Mouse (Mus musculus): ENCODE results near the gene Pla2g4a.

The Pla2g4a gene

DNA sequence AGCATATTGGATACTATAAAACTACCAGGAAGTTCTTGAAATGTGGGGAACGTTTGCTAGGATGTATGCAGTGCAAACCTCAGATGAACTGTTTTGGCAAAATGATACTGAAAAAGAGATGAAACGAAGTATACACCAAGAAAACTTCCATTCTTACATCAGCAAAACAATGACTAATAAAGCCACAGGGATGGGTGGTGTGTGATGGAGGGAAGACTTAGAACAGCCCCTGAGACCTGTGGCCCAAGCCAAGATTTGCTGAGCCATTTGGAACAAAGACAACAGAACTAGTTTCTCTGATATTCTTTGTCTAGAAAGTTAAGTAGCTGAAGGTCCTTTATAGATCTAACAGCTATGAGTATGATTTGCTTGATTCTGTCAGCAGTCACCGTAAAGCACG, 105.5 kb downstream of the Pla2g4a start:
- no peak for DNase-seq (ENCODE audit: low spot score in 2 of 2)

DNA sequence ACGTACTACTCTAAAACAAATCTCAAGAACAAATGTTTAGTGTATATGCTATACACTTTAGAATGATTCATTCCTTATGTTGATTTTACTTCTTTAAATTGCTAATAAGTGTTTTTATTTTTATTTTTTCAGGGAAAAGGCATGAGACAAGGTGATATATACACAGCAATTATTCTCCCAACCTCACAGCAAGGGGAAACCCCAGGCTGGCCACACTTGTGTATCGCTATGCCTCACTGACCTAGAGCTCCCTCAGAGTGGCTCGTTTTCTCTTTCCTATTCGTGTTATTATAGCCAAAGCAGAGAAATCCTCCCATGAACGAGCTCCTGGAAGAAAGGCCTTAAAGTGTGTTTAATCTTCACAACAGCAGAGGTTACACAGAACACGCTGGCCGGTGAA, 106.2 kb downstream of the Pla2g4a start:
- no peak for DNase-seq (ENCODE audit: low spot score in 2 of 2)

DNA sequence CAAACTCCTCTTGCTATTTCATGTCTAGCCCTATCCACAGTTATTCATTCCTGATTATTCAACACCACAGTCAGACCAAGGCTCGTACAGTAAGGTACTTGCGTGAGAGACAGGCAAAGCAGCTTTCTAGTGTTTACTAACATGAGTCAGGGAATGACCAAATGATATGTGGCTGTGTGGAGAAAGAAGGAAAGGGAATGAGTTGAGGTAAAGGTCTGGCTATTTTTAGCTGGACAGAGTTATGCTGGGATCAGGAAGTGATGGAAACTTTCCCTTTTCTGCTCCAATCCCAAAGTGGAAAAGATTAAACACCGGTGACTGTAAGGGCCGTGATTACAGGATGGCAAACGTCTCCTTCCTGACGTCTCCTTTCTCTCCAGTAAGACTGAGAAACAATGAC, 114.4 kb downstream of the Pla2g4a start:
- DNase-seq (ENCODE audit: low spot score in 2 of 2) = no peak

GRCm38 (mm10) chr1:149841845-149842244, 119.2 kb downstream of the Pla2g4a start:
- no peak for DNase-seq (ENCODE audit: low spot score in 2 of 2)

DNA sequence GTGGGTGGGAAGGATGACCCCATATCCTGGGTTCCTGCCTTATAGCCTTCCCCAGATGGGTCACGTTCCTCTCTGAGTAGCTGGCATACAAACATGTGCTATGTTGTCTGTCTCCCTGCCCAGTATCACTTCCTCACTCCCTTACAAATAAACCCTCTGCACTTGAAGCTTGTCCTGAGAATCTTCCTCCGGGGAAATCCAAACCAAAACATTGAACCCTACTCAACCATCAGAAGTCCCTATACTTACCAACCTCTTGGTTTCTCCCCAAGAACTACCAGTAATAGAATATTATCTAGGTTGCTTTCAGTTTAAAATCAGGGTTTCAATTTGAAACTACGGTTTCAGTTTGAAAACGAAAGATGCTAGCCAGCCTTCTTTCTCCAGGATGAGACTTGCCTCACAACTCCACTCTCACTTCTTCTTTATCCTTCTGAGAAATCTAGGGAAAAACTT, 120.1 kb downstream of the Pla2g4a start:
- no peak for DNase-seq (ENCODE audit: low spot score in 2 of 2)

GRCm38 (mm10) chr1:149840312-149840930, 120.7 kb downstream of the Pla2g4a start:
- no peak for DNase-seq (ENCODE audit: low spot score in 2 of 2)

GRCm38 (mm10) chr1:149836496-149836895, 124.6 kb downstream of the Pla2g4a start:
- no peak for DNase-seq (ENCODE audit: low spot score in 2 of 2)

DNA sequence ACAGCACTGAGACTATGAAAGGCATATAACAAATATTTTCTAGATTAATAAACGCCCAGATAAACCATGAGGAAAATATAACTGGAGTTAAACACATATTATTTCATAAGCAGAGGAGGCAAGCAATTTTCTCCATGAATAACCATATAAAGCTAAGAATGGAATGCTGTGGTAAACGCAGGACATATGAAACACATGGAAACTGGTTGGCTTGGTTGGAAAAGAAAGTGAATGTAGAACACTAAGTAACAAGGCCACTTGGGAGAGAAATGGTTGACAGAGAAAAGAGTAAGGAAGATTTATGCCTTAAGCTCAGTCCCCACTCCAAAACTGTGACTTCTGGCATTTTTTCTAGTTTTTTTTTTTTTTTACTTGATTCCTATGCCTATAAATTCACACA, 127.2 kb downstream of the Pla2g4a start:
- DNase-seq (ENCODE audit: low spot score in 2 of 2) = no peak

DNA sequence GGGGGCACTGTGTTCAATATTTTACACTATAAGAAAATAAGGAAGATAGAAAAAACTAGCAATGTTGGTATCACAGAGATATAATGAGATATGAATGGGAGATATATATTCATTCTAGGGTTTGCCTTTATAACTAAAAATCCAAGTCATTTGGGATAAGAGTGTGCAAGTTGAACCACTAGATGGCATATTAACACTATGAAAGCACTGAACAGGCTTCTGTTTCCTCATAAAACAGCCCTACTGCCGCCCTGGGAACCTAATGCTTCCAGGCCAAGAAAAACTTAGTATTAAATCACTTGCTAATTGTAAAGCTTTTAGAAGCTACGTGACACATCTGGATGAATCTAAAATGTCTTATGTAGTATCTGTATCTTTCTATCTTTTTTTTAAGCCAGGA, 128.1 kb downstream of the Pla2g4a start:
- DNase-seq (ENCODE audit: low spot score in 2 of 2) = no peak

DNA sequence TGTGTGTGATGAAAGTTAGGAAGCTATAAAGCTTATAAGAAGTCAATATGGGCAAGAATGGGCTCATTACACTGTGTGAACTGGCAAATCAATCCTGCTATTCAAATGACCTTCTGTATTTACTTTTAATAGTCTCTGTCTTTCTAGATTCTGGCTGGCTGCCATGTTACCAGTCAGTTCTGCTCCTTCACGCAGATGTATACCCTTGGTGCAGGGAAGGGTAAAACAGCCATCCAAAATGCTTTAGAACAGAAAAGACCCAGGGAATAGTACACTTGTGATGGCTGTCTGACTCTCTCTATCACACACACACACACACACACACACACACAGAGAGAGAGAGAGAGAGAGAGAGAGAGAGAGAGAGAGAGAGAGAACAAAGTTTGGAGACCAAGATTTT, 128.6 kb downstream of the Pla2g4a start:
- no peak for DNase-seq (ENCODE audit: low spot score in 2 of 2)

GRCm38 (mm10) chr1:149831100-149831499, 130.0 kb downstream of the Pla2g4a start:
- DNase-seq (ENCODE audit: low spot score in 2 of 2) = no peak

DNA sequence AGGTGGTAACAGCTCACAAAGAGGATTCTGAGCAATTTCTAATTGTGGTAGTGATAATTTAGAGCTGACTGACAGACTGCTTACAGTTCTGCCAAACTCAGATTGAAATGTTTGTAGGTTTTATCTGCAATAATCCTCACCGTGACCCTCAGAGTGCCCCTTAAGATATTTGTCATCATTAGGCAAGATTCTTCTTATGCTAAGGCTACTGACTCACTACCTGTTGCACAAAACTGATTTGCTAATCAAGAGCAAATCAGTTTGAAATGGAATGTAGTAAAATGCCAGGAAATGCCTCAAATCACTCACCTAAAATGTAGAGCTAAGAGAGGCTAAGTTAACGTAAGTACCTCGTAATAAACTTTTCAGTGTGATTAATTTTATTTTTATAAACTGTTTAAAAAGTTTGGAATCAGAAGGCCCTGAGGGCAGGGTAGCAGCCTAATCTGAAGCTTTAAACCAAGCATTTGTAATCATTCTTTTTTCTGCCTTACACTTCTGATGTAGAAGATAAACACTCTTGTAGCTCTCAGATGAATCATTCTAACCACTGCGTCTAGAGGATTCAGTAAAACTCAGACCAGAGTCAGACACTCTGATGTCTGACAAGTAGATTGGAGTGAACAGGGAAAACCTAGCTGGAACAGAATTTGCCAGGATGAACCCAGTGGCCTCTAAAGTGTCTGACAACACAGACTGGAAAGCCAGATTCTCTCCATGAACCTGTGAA, 147.3 kb downstream of the Pla2g4a start:
- no peak for DNase-seq (ENCODE audit: low spot score in 2 of 2)

DNA sequence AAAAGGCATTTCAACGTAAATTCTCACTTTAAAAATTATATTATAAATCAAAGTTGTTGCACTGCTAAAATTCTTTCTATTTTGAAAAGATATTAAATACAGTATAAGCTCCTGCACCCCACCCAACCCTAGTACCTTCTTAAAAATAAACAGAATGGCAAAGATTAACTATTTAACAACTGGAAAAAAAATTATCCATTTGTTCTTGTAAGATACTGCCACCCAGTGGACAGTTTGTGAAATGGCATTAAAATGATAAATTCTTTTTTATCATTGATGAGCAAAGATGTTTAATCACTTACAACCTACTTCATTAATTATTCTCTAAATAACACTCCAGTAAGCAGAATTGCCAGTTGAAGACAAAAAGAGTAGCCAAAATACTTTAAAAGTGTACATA, 151.6 kb downstream of the Pla2g4a start:
- DNase-seq (ENCODE audit: low spot score in 2 of 2) = no peak
